Mouse (Mus musculus) liver, embryonic 16.5 days (tissue): ENCODE data around the gene Gm43552. TPM values are rescaled to one million over a fixed set of nuclear protein-coding genes. Genes with fewer than 3 reads are reported as not detected.
A peak's percentile ranks its signal among the peaks of the same experiment; 100 is the strongest.
"Not testable (repeated sequence)": the region's sequence is repeated elsewhere in the genome, so short reads cannot be mapped to it uniquely, and the experiment has no call there.

Experiments used
- ATAC-seq: fragments of 200-750 bp; cut with Nextera tagmentation; 2 replicates; pipeline ENCODE4 v1.8.0; 2017; ENCODE audit warnings: low read depth, mild to moderate bottlenecking, moderate number of reproducible peaks, moderate library complexity
- H3K27ac ChIP-seq: fragments of 300-500 bp; sonication (generic); 2 replicates; pipeline ENCODE4 v1.5.1; 2014; ENCODE audit warnings: mild to moderate bottlenecking, low read length
- H3K27me3 ChIP-seq: fragments of 300-500 bp; sonication (generic); 2 replicates; pipeline ENCODE4 v1.6.1; 2014; ENCODE audit warnings: low read depth, low read length, mixed read lengths; ENCODE audit not compliant: control insufficient read depth, insufficient read depth
- H3K36me3 ChIP-seq: fragments of 300-500 bp; sonication (generic); 2 replicates; pipeline ENCODE4 v1.6.1; 2014; ENCODE audit warnings: mild to moderate bottlenecking; ENCODE audit not compliant: control insufficient read depth, insufficient read depth
- H3K4me1 ChIP-seq: fragments of 300-500 bp; sonication (generic); 2 replicates; pipeline ENCODE4 v1.6.1; 2014; ENCODE audit warnings: low read depth, low read length, mixed read lengths; ENCODE audit not compliant: control insufficient read depth
- H3K4me2 ChIP-seq: fragments of 300-500 bp; sonication (generic); 2 replicates; pipeline ENCODE4 v1.6.1; 2014; ENCODE audit warnings: low read depth, low read length, mixed read lengths
- H3K4me3 ChIP-seq: fragments of 300-500 bp; sonication (generic); 2 replicates; pipeline ENCODE4 v1.5.1; 2014; ENCODE audit warnings: low read depth, mild to moderate bottlenecking, low read length
- H3K9ac ChIP-seq: fragments of 300-500 bp; sonication (generic); 2 replicates; pipeline ENCODE4 v1.6.1; 2014; ENCODE audit warnings: low read depth, low read length
- H3K9me3 ChIP-seq: fragments of 300-500 bp; sonication (generic); replicated peaks from 2 replicates; pipeline ENCODE4 v1.6.1; 2016; ENCODE audit warnings: low read length; ENCODE audit not compliant: control insufficient read depth
- WGBS: fragments of 180-500 bp; shearing (Covaris S2); extraction: QIAGEN DNeasy Blood & Tissue Kit; methylation state at CpG from one replicate; pipeline ENCODE4 v1.1.7; 2014; ENCODE audit not compliant: insufficient replicate concordance; 5-methylcytosine and 5-hydroxymethylcytosine counted together
- polyA plus RNA-seq: library from polyadenylated mRNA; unstranded; fragments of >200 nt; fragmentation: Nextera tagmentation; extraction: Ambion mirVana; gene quantifications from 2 replicates; pipeline ENCODE4 v1.2.1, GENCODE M21; 2015

Gm43552 gene
- not detected in 2 replicates for polyA plus RNA-seq

- peak; percentile 96 for ATAC-seq
- peak within 1 kb of the TSS; percentile 93 for H3K9ac ChIP-seq
- peak within 1 kb of the TSS; percentile 92 for H3K27ac ChIP-seq
- H3K27me3 ChIP-seq, result no peaks in the 10 kb centered on the region
- H3K36me3 ChIP-seq, result no peaks in the 10 kb centered on the region
- no peaks in the 10 kb centered on the region for H3K9me3 ChIP-seq
- WGBS, result under 1% methylated on average over 67 of the region's 69 CpGs
- peak within 1 kb of the TSS; percentile 86 for H3K4me3 ChIP-seq
- peaks cover 10% of the 10 kb centered on the region for H3K4me1 ChIP-seq
- H3K4me2 ChIP-seq, result peak within 1 kb of the TSS; percentile 89
Measured at GRCm38 (mm10) chr5:65492716-65493531, at the start of gene Gm43552. Gene Gm43552 (minus strand): TSS chr5:65492833.

GRCm38 (mm10) chr5:65541889-65542288 lies 49.3 kb upstream of the Gm43552 start:
- Histone ChIP-seq H3K9me3 (no peaks in the 10 kb centered on the region), H3K4me1 (peaks cover 14% of the 10 kb centered on the region), H3K9ac (no peak overlapping the region), H3K4me3 (no peak overlapping the region), H3K27ac (no peak overlapping the region), H3K4me2 (no peak overlapping the region), H3K27me3 (no peaks in the 10 kb centered on the region), H3K36me3 (no peaks in the 10 kb centered on the region)
- ATAC-seq, result no peak
- 84% methylated on average over 3 of the region's 3 CpGs for WGBS

- WGBS, result 74% methylated on average over 3 of the region's 3 CpGs
- no peak overlapping the region for H3K27ac ChIP-seq
- H3K36me3 ChIP-seq, result no peaks in the 10 kb centered on the region
- H3K27me3 ChIP-seq, result no peaks in the 10 kb centered on the region
- no peak overlapping the region for H3K9ac ChIP-seq
- no peak for ATAC-seq
- H3K4me1 ChIP-seq, result peaks cover 16% of the 10 kb centered on the region
- H3K4me3 ChIP-seq, result no peak overlapping the region
- H3K4me2 ChIP-seq, result no peak overlapping the region
- no peaks in the 10 kb centered on the region for H3K9me3 ChIP-seq
Measured at GRCm38 (mm10) chr5:65539786-65540185, 47.2 kb upstream of the Gm43552 start.

- WGBS, result 25% methylated on average over 4 of the region's 4 CpGs
- Histone ChIP-seq H3K4me1 (peaks cover 16% of the 10 kb centered on the region), H3K9me3 (no peaks in the 10 kb centered on the region), H3K4me3 (peak overlapping the region; percentile 48), H3K27me3 (no peaks in the 10 kb centered on the region), H3K9ac (peak overlapping the region; percentile 51), H3K27ac (no peak overlapping the region), H3K36me3 (no peaks in the 10 kb centered on the region), H3K4me2 (peak overlapping the region; percentile 76)
- no peak for ATAC-seq
Measured at GRCm38 (mm10) chr5:65538829-65539228, 46.2 kb upstream of the Gm43552 start.

GRCm38 (mm10) chr5:65538121-65538520 lies 45.5 kb upstream of the Gm43552 start:
- peak overlapping the region; percentile 98 for H3K4me3 ChIP-seq
- no peak for ATAC-seq
- no peaks in the 10 kb centered on the region for H3K9me3 ChIP-seq
- H3K27ac ChIP-seq, result peak overlapping the region; percentile 96
- 0% methylated on average over 4 of the region's 4 CpGs for WGBS
- H3K9ac ChIP-seq, result peak overlapping the region; percentile 99
- no peaks in the 10 kb centered on the region for H3K27me3 ChIP-seq
- peaks cover 16% of the 10 kb centered on the region for H3K4me1 ChIP-seq
- peak overlapping the region; percentile 90 for H3K4me2 ChIP-seq
- no peaks in the 10 kb centered on the region for H3K36me3 ChIP-seq

GRCm38 (mm10) chr5:65537420-65538071 lies 44.9 kb upstream of the Gm43552 start:
- Histone ChIP-seq H3K9me3 (no peaks in the 10 kb centered on the region), H3K4me1 (peaks cover 16% of the 10 kb centered on the region), H3K27me3 (no peaks in the 10 kb centered on the region), H3K36me3 (no peaks in the 10 kb centered on the region), H3K4me3 (peak overlapping the region; percentile 98), H3K27ac (peak overlapping the region; percentile 96), H3K4me2 (peak overlapping the region; percentile 90), H3K9ac (peak overlapping the region; percentile 99)
- ATAC-seq, result peak; percentile 68
- under 1% methylated on average over 44 of the region's 59 CpGs for WGBS

- Histone ChIP-seq H3K27me3 (no peaks in the 10 kb centered on the region), H3K4me1 (peaks cover 14% of the 10 kb centered on the region), H3K9me3 (no peaks in the 10 kb centered on the region), H3K4me3 (peak within 1 kb of the TSS; percentile 98), H3K4me2 (peak within 1 kb of the TSS; percentile 90), H3K9ac (peak within 1 kb of the TSS; percentile 99), H3K36me3 (no peaks in the 10 kb centered on the region), H3K27ac (peak within 1 kb of the TSS; percentile 96)
- under 1% methylated on average over 66 of the region's 66 CpGs for WGBS
- peak; percentile 96 for ATAC-seq
Measured at GRCm38 (mm10) chr5:65536751-65537419, 44.3 kb upstream of the Gm43552 start, which contains the start of the genes Smim14 and Ube2k. Gene Smim14 (minus strand): TSS chr5:65537184. Gene Ube2k (plus strand): TSS chr5:65537233.

GRCm38 (mm10) chr5:65536068-65536465 lies 43.4 kb upstream of the Gm43552 start:
- H3K9me3 ChIP-seq, H3K27me3 ChIP-seq, ATAC-seq, H3K36me3 ChIP-seq: not testable (repeated sequence)
- Histone ChIP-seq H3K27ac (peak overlapping the region; percentile 96), H3K4me2 (peak overlapping the region; percentile 90), H3K9ac (peak overlapping the region; percentile 99), H3K4me3 (peak overlapping the region; percentile 98), H3K4me1 (peaks cover 14% of the 10 kb centered on the region)
- 75% methylated on average over 10 of the region's 10 CpGs for WGBS
